Mouse (Mus musculus) left cerebral cortex, postnatal 25 days (tissue): ENCODE measurements around the gene Tbc1d22a. TPM values are rescaled to one million over a fixed set of nuclear protein-coding genes. Genes with fewer than 3 reads are reported as not detected.

Source experiments
- DNase-seq, 2 experiments: peaks; one replicate each; pipeline ENCODE4 v3.0.0; 2022; ENCODE audit warnings: low spot score in 2 of 2, mixed read lengths in 1 of 2
- intact Hi-C: fragments of 180-260 bp; cut with DNase I; formaldehyde crosslinking; loops from one replicate; pipeline ENCODE4 v1.15.1; 2025
- total RNA-seq, 2 experiments: library from RNA; stranded (reverse); gene quantifications; 2 replicates each; pipeline ENCODE4 v1.2.3; 2021

Gene Tbc1d22a
- total RNA-seq, 2 experiments from 2014 or later = 28.8 to 31.6 TPM

DNA sequence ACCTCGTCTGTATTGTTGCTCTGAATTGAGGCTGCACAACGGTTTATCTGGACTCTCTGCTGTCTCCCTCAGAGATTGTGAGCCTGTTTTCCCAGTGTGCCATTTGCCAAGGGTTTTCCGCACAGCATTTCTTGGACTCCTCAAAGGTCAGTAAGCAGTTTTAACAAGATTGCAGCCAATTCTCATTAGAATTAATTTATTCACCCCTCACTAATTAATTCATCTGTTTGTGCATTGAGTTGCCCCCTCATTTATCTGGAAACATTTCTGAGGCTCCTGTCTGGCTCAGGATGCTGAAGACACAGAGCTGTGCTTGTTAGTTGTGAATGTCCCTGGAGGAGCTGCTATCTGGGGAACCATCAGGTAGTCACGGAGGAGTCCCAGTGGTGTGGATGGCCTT, 45.0 kb downstream of the Tbc1d22a start:
- no peak for DNase-seq
- intact Hi-C loops = loop anchor here (10.0 kb wide), 1 partner anchor 666 kb away; no protein-coding TSS in a partner anchor

DNA sequence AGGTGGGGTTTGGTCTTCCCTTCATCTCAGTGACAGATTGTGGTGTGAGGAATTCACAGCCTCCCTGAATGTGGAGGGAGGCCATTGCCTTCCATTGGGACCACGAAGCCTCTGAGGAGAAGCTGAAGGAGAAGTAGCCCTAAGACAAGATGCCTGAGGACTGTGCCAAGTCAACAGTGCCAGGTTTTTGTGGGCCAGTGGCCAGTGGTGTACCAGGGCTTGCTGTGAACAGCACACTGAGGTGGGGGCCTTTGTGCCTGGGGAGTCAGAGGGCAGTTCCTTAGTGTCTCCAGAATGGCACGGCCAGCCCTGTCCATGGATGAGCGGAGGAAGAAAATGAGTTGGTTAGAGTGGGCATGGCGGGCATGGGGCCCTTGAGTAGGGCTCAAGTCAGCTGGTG, 45.9 kb downstream of the Tbc1d22a start:
- DNase-seq = no peak
- intact Hi-C loops = no loop called here

DNA sequence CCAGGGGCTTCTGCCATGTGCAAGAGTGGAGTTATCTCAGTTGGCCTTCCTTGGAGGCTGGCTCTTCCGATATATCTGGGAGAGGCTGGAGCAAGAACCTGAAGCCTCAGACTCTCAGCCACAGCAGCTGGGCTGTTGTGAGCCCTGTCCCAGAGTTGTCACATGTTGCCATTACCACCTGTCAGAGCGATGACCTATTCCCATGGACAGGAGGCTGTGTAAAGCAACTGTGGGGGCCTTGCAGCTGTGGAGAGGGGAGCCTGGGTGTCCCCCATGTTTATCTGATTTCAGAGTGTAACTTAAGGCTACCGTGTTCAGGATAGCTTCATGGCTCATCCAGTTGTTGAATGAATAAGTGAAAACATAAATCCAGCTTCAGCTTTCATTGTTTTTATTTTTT, 50.1 kb downstream of the Tbc1d22a start:
- intact Hi-C loops = no loop called here
- no peak for DNase-seq

DNA sequence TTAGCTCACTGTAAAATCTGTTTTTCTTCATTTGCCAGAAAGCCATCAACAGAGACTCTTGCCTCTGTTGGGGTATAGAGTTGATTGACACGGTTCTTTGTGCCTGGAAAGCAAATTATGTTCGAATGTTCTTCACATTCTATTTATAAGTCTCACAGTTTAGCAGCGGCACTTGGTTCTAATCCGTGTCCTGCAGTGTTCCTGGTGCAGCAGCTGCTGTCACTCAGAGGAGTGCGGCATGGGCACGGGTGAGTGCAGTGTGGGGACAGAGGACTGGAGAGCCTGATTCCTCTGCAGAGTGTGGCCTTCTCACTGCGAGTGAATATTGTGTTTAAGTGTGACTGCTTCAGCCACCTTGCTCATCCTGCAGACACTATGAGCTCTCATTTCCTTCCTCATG, 50.5 kb downstream of the Tbc1d22a start:
- intact Hi-C loops = no loop called here
- DNase-seq = no peak

DNA sequence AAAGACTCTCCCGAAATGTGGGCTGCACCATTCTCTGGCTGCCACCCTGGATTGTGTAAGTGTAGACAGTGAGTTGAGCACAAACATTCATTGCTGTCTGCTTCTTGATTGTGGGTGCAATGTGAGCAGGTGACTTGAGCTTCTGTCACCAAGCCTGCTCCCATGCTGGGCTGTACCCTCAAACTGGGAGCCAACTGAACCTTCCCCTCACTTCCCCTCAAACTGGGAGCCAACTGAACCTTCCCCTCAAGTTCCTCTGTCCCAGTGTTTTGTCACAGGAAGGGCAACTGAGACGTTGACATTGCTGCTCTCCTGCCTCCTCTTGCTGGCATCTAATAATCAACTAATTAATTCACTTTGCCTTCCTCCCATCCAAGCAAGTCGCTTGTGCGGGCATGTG, 52.7 kb downstream of the Tbc1d22a start:
- intact Hi-C loops = no loop called here
- DNase-seq = no peak

GRCm38 (mm10) chr15:86268526-86268925, 54.3 kb downstream of the Tbc1d22a start:
- no peak for DNase-seq
- intact Hi-C loops = no loop called here

GRCm38 (mm10) chr15:86275754-86276153, 61.5 kb downstream of the Tbc1d22a start:
- intact Hi-C loops = no loop called here
- DNase-seq = no peak

DNA sequence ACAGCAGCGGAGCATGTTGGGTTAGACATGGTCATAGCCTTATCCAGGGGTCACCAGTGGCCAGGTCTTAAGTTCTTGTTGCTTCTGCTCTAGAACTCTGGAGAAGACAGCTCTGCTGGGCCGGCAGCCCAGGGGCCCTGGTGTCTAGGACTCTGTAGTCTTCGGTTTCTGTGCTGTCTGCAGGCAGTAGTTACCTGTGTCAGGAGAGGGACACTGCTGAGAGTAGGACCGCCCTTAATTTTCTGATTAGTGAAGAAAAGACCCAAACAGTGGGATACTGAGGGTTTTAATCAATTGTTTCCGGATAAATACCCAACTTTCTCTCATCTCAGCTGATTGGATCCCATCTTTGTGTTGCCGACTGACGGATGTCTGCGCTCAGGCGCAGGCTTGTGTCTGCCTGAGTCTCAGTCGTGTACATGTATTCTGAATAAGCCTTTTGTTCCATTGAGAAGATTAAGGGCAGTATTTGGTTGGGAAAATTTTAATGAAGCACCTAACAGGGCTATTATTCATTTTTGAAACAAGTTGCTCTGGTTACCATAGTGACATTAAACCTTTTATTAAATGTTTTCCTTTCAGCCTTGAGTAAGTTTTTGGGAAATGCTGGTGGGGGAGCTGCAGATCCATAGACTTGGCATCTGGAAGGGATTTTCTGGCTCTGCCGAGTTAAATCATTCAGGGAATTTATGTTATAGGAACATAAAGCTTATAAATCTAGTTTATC, 62.4 kb downstream of the Tbc1d22a start:
- no peak for DNase-seq
- intact Hi-C loops = no loop called here

DNA sequence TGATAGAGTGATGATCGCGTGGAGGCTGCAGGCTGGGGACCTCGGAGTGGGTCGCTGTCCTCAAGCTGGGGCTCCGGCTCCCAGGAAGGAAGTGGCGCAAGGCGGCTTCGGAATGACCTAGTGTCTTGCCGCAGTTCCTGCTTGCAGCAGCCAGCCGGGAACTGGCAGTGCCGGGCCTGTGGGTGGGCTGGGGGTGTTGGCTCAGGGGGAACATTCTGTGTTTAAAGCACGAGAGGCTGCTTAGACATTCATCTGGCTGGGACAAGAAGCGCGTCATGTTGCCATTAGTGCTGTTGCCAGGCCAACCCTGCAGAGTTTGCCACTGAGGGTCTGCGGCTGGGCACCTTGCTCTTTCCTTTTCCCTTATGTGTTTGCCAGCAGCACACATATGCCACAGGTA, 63.2 kb downstream of the Tbc1d22a start:
- intact Hi-C loops = no loop called here
- peak; percentile 62 to 74 for DNase-seq

- peak; percentile 39 to 74 for DNase-seq
- intact Hi-C loops = loop anchor here (2.0 kb wide), 1 partner anchor 85 kb away; no protein-coding TSS in a partner anchor
Observed at GRCm38 (mm10) chr15:86279059-86279974, 65.1 kb downstream of the Tbc1d22a start.

GRCm38 (mm10) chr15:86280137-86280536, 65.9 kb downstream of the Tbc1d22a start:
- DNase-seq = no peak
- intact Hi-C loops = no loop called here

DNA sequence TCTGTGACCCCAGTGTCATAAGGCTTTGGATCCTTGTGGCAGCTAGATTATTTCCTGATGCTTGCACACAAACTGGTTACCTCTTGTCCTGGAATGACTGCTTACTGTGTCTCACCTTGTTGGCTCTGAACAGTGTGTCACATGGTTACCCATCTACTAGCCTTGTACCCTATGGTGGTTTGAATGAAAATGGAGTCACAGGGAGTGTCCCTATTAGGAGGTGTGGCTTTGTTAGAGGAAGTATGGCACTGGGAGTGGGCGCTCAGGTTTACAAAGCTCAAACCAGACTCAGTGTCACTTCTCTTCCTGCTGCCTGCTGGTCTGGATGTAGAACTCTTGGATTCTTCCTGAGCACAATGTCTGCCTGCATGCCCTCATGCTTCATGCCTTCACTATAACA, 69.0 kb downstream of the Tbc1d22a start:
- intact Hi-C loops = no loop called here
- no peak for DNase-seq

DNA sequence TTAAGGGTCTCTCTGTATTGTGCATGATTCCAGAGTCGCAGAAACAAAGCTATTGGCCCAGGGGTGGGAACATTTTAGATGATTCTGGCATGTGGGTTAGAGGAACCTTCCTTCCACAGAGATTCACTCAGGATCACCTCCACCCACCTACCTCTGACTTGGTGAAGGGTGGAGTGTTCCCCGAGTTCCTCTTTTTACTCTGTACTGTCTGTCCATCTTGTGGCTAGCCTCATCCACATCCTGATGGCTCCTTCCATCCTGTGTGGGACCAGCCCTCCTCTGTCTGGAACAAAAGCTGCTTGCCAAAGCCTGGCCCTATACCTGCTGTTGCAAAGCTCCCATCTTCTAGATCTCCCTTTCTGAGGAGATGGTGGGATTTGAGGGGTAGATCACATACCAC, 71.0 kb downstream of the Tbc1d22a start:
- intact Hi-C loops = no loop called here
- DNase-seq = no peak

GRCm38 (mm10) chr15:86290074-86290473, 75.8 kb downstream of the Tbc1d22a start:
- intact Hi-C loops = no loop called here
- DNase-seq = peak; percentile 28 to 88

GRCm38 (mm10) chr15:86292288-86292687, 78.0 kb downstream of the Tbc1d22a start:
- no peak for DNase-seq
- intact Hi-C loops = no loop called here

- intact Hi-C loops = no loop called here
- no peak for DNase-seq
Observed at GRCm38 (mm10) chr15:86294426-86294825, 80.2 kb downstream of the Tbc1d22a start.

- intact Hi-C loops = no loop called here
- DNase-seq = no peak
Observed at GRCm38 (mm10) chr15:86295722-86296288, 81.5 kb downstream of the Tbc1d22a start.

DNA sequence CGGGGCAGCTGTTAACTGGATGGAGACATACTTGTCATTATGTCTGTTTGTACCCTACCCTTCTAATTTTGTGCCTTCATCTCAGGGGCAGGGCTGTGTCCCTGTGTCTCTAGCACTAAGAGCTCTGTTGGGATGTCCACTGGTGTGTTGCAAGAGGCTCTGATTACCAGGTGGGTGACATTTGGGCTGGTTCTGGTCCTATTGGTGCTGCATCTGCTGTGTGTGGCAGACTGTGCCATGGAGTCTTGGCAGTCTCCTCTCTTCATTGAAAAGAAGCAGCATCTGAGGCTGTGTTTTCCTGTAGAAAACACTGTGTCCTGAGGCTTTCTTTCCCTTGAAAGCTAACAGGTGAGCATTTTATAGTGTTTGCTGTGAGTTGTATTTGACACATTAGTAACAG, 83.0 kb downstream of the Tbc1d22a start:
- intact Hi-C loops = no loop called here
- no peak for DNase-seq

DNA sequence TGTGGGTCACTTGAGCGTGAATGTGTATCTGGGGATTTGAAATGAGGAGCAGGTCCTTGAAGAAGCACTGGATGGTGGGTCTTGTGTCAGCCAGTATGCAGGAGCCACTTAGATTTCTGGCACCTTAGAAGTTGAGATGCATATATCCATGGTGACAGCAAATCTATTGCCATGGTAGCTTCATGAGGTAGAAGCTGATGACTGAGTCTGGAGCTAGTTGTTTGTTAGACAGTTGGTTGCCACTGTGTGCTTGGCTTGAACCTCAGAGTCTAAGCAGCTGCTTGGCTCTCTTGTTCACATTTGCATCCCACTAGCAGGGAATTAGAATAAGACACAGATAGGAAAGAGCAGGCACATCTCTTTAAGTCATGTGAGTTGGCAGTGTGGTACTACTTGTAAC, 89.6 kb downstream of the Tbc1d22a start:
- DNase-seq = no peak
- intact Hi-C loops = no loop called here

DNA sequence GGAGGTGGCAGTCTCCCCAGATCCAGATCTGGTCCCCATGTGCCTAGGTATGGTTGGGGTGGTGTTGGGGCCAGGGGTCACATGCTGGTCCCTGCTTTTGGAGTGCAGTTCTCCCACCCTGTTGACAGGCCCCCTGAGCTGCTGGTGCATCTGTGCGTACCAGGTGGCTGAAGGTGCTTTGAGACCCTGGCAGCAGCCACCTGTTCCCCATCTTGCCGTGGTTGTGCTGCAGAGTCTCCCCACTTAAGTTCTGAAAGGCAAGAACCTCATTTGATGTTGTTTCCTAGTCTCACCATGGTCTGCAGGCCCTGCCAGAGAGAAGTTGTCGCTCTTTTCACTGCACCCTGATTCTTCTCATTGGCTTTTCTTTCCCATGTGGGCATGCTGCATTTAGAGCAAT, 90.6 kb downstream of the Tbc1d22a start:
- intact Hi-C loops = no loop called here
- no peak for DNase-seq

GRCm38 (mm10) chr15:86305290-86305689, 91.0 kb downstream of the Tbc1d22a start:
- intact Hi-C loops = no loop called here
- no peak for DNase-seq
